Mouse (Mus musculus): ENCODE measurements around the gene Rbm41. TPM values are rescaled to one million over a fixed set of nuclear protein-coding genes. Genes with fewer than 3 reads are reported as not detected.

The Rbm41 gene
- 3.1 and 4.1 TPM in 2 replicates for polyA plus RNA-seq (2015; fragmentation: Nextera tagmentation; extraction: Ambion mirVana)

GRCm38 (mm10) chrX:139997740-139998690 lies at the start of gene Rbm41:
Rbm41 (minus strand) TSS chrX:139998595.
- H3K36me3 ChIP-seq (ENCODE audit: control insufficient read depth, insufficient read depth, low read length): no peaks in the 10 kb centered on the region
- peak within 1 kb of the TSS; percentile 63 for H3K4me3 ChIP-seq (replicated peaks; ENCODE audit: low read length)
- H3K9me3 ChIP-seq (replicated peaks; ENCODE audit: control insufficient read depth, low read length): no peaks in the 10 kb centered on the region
- H3K9ac ChIP-seq (ENCODE audit: low read length): peak within 1 kb of the TSS; percentile 75
- peak; percentile 72 for ATAC-seq (ENCODE audit: insufficient read depth, low FRiP score)
- no peaks in the 10 kb centered on the region for H3K4me1 ChIP-seq (ENCODE audit: control insufficient read depth, insufficient read depth, low read length)
- peak within 1 kb of the TSS; percentile 42; the same call in 1 of the 2 replicates for H3K27ac ChIP-seq (ENCODE audit: low read length)
- peak within 1 kb of the TSS; percentile 49 for H3K4me2 ChIP-seq (ENCODE audit: low read depth, low read length)
- H3K27me3 ChIP-seq (ENCODE audit: control insufficient read depth, insufficient read depth, low read length): no peaks in the 10 kb centered on the region; the same call in 1 of the 2 replicates
- 9% methylated on average over 24 of the region's 25 CpGs for WGBS

- Histone ChIP-seq H3K9me3 (replicated peaks; ENCODE audit: control insufficient read depth, low read length) (no peaks in the 10 kb centered on the region), H3K36me3 (ENCODE audit: control insufficient read depth, insufficient read depth, low read length) (no peaks in the 10 kb centered on the region), H3K27ac (ENCODE audit: low read length) (no peak overlapping the region), H3K4me1 (ENCODE audit: control insufficient read depth, insufficient read depth, low read length) (no peaks in the 10 kb centered on the region), H3K9ac (ENCODE audit: low read length) (no peak overlapping the region), H3K27me3 (ENCODE audit: control insufficient read depth, insufficient read depth, low read length) (no peaks in the 10 kb centered on the region; the same call in 1 of the 2 replicates), H3K4me3 (replicated peaks; ENCODE audit: low read length) (0 out of 2 replicates have a peak overlapping the region, but pooled peaks have one; percentile 63), H3K4me2 (ENCODE audit: low read depth, low read length) (no peak overlapping the region)
- no peak for ATAC-seq (ENCODE audit: insufficient read depth, low FRiP score)
- 74% methylated on average over 4 of the region's 4 CpGs for WGBS
Observed at GRCm38 (mm10) chrX:139998691-139999065, 283 bp upstream of the Rbm41 start.

GRCm38 (mm10) chrX:139982115-139982514 lies 16.3 kb downstream of the Rbm41 start:
- Histone ChIP-seq H3K36me3 (ENCODE audit: control insufficient read depth, insufficient read depth, low read length) (no peaks in the 10 kb centered on the region), H3K27me3 (ENCODE audit: control insufficient read depth, insufficient read depth, low read length) (no peaks in the 10 kb centered on the region; the same call in 1 of the 2 replicates), H3K4me2 (ENCODE audit: low read depth, low read length) (no peak overlapping the region), H3K4me1 (ENCODE audit: control insufficient read depth, insufficient read depth, low read length) (no peaks in the 10 kb centered on the region), H3K4me3 (replicated peaks; ENCODE audit: low read length) (no peak overlapping the region), H3K9me3 (replicated peaks; ENCODE audit: control insufficient read depth, low read length) (no peaks in the 10 kb centered on the region), H3K27ac (ENCODE audit: low read length) (no peak overlapping the region), H3K9ac (ENCODE audit: low read length) (no peak overlapping the region)
- ATAC-seq (ENCODE audit: insufficient read depth, low FRiP score): no peak
- 77% methylated on average over 5 of the region's 5 CpGs for WGBS

GRCm38 (mm10) chrX:139933507-139933906 lies 64.9 kb downstream of the Rbm41 start:
- WGBS: 88% methylated on average over 1 of the region's 1 CpGs

GRCm38 (mm10) chrX:139932472-139932871 lies 65.9 kb downstream of the Rbm41 start:
- Histone ChIP-seq H3K4me1 (ENCODE audit: control insufficient read depth, insufficient read depth, low read length) (no peaks in the 10 kb centered on the region), H3K4me2 (ENCODE audit: low read depth, low read length) (no peak overlapping the region), H3K4me3 (replicated peaks; ENCODE audit: low read length) (no peak overlapping the region), H3K36me3 (ENCODE audit: control insufficient read depth, insufficient read depth, low read length) (no peaks in the 10 kb centered on the region), H3K27ac (ENCODE audit: low read length) (no peak overlapping the region), H3K9ac (ENCODE audit: low read length) (no peak overlapping the region), H3K27me3 (ENCODE audit: control insufficient read depth, insufficient read depth, low read length) (no peaks in the 10 kb centered on the region), H3K9me3 (replicated peaks; ENCODE audit: control insufficient read depth, low read length) (no peaks in the 10 kb centered on the region)
- ATAC-seq (ENCODE audit: insufficient read depth, low FRiP score): no peak
- WGBS: 66% methylated on average over 3 of the region's 3 CpGs

More at GRCm38 (mm10) chrX:139933507-139933906, 64.9 kb downstream of the Rbm41 start:
- H3K4me2 ChIP-seq (ENCODE audit: low read depth, low read length): no peak overlapping the region
- H3K9ac ChIP-seq (ENCODE audit: low read length): no peak overlapping the region
- ATAC-seq (ENCODE audit: insufficient read depth, low FRiP score): no peak
- no peak overlapping the region for H3K27ac ChIP-seq (ENCODE audit: low read length)
- H3K9me3 ChIP-seq (replicated peaks; ENCODE audit: control insufficient read depth, low read length): no peaks in the 10 kb centered on the region
- no peaks in the 10 kb centered on the region for H3K36me3 ChIP-seq (ENCODE audit: control insufficient read depth, insufficient read depth, low read length)
- H3K4me1 ChIP-seq (ENCODE audit: control insufficient read depth, insufficient read depth, low read length): no peaks in the 10 kb centered on the region
- H3K4me3 ChIP-seq (replicated peaks; ENCODE audit: low read length): no peak overlapping the region
- no peaks in the 10 kb centered on the region for H3K27me3 ChIP-seq (ENCODE audit: control insufficient read depth, insufficient read depth, low read length)

GRCm38 (mm10) chrX:139920572-139920971 lies 77.8 kb downstream of the Rbm41 start:
- Histone ChIP-seq H3K27me3 (ENCODE audit: control insufficient read depth, insufficient read depth, low read length) (no peaks in the 10 kb centered on the region), H3K9me3 (replicated peaks; ENCODE audit: control insufficient read depth, low read length) (no peaks in the 10 kb centered on the region), H3K4me2 (ENCODE audit: low read depth, low read length) (no peak overlapping the region), H3K9ac (ENCODE audit: low read length) (no peak overlapping the region), H3K4me1 (ENCODE audit: control insufficient read depth, insufficient read depth, low read length) (no peaks in the 10 kb centered on the region), H3K36me3 (ENCODE audit: control insufficient read depth, insufficient read depth, low read length) (no peaks in the 10 kb centered on the region), H3K27ac (ENCODE audit: low read length) (no peak overlapping the region), H3K4me3 (replicated peaks; ENCODE audit: low read length) (no peak overlapping the region)
- WGBS: 81% methylated on average over 4 of the region's 4 CpGs
- no peak for ATAC-seq (ENCODE audit: insufficient read depth, low FRiP score)

GRCm38 (mm10) chrX:139891387-139891786 lies 107.0 kb downstream of the Rbm41 start:
- no peaks in the 10 kb centered on the region for H3K4me1 ChIP-seq (ENCODE audit: control insufficient read depth, insufficient read depth, low read length)
- no peak overlapping the region for H3K27ac ChIP-seq (ENCODE audit: low read length)
- H3K27me3 ChIP-seq (ENCODE audit: control insufficient read depth, insufficient read depth, low read length): peaks cover 5% of the 10 kb centered on the region; the same call in 1 of the 2 replicates
- no peak for ATAC-seq (ENCODE audit: insufficient read depth, low FRiP score)
- no peaks in the 10 kb centered on the region for H3K9me3 ChIP-seq (replicated peaks; ENCODE audit: control insufficient read depth, low read length)
- H3K4me2 ChIP-seq (ENCODE audit: low read depth, low read length): no peak overlapping the region
- H3K36me3 ChIP-seq (ENCODE audit: control insufficient read depth, insufficient read depth, low read length): no peaks in the 10 kb centered on the region
- no peak overlapping the region for H3K4me3 ChIP-seq (replicated peaks; ENCODE audit: low read length)
- WGBS: 31% methylated on average over 1 of the region's 1 CpGs
- no peak overlapping the region for H3K9ac ChIP-seq (ENCODE audit: low read length)

GRCm38 (mm10) chrX:139883221-139883620 lies 115.2 kb downstream of the Rbm41 start:
- Histone ChIP-seq H3K4me1 (ENCODE audit: control insufficient read depth, insufficient read depth, low read length) (no peaks in the 10 kb centered on the region), H3K9ac (ENCODE audit: low read length) (no peak overlapping the region), H3K36me3 (ENCODE audit: control insufficient read depth, insufficient read depth, low read length) (no peaks in the 10 kb centered on the region), H3K9me3 (replicated peaks; ENCODE audit: control insufficient read depth, low read length) (no peaks in the 10 kb centered on the region), H3K4me2 (ENCODE audit: low read depth, low read length) (no peak overlapping the region), H3K27ac (ENCODE audit: low read length) (no peak overlapping the region), H3K4me3 (replicated peaks; ENCODE audit: low read length) (no peak overlapping the region), H3K27me3 (ENCODE audit: control insufficient read depth, insufficient read depth, low read length) (peaks cover 8% of the 10 kb centered on the region; the same call in 1 of the 2 replicates)
- ATAC-seq (ENCODE audit: insufficient read depth, low FRiP score): no peak

- H3K27ac ChIP-seq (ENCODE audit: low read length): no peak overlapping the region
- ATAC-seq (ENCODE audit: insufficient read depth, low FRiP score): no peak
- no peak overlapping the region for H3K4me3 ChIP-seq (replicated peaks; ENCODE audit: low read length)
- WGBS: 36% methylated on average over 3 of the region's 3 CpGs
- H3K4me1 ChIP-seq (ENCODE audit: control insufficient read depth, insufficient read depth, low read length): no peaks in the 10 kb centered on the region
- H3K4me2 ChIP-seq (ENCODE audit: low read depth, low read length): no peak overlapping the region
- H3K9ac ChIP-seq (ENCODE audit: low read length): no peak overlapping the region
- H3K36me3 ChIP-seq (ENCODE audit: control insufficient read depth, insufficient read depth, low read length): no peaks in the 10 kb centered on the region
- no peaks in the 10 kb centered on the region for H3K9me3 ChIP-seq (replicated peaks; ENCODE audit: control insufficient read depth, low read length)
- peaks cover 16% of the 10 kb centered on the region; the same call in 1 of the 2 replicates for H3K27me3 ChIP-seq (ENCODE audit: control insufficient read depth, insufficient read depth, low read length)
Observed at GRCm38 (mm10) chrX:139877936-139878335, 120.5 kb downstream of the Rbm41 start.

All from stomach, embryonic 16.5 days (tissue).